Mouse (Mus musculus) forebrain, embryonic 14.5 days (tissue): Measurements from ENCODE around the gene Cep295nl. TPM values are rescaled to one million over a fixed set of nuclear protein-coding genes. Genes with fewer than 3 reads are reported as not detected.

ENCODE experiments used
- ATAC-seq: fragments of 200-750 bp; cut with Nextera tagmentation; 2 replicates; pipeline ENCODE4 v1.8.0; 2017; ENCODE audit warnings: mild to moderate bottlenecking, moderate library complexity
- DNase-seq: peaks from one replicate; pipeline ENCODE4 v3.0.0-alpha.2; 2015; ENCODE audit warnings: low spot score
- H3K27ac ChIP-seq: fragments of 300-500 bp; sonication (generic); 2 replicates; pipeline ENCODE4 v1.5.1; 2014; ENCODE audit warnings: low read depth, mild to moderate bottlenecking, control low read depth, low read length, moderate library complexity
- H3K27me3 ChIP-seq: fragments of 300-500 bp; sonication (generic); replicated peaks from 2 replicates; pipeline ENCODE4 v1.6.1; 2014; ENCODE audit warnings: low read length, control low read depth, mixed read lengths; ENCODE audit not compliant: control insufficient read depth, insufficient read depth
- H3K36me3 ChIP-seq: fragments of 300-500 bp; sonication (generic); 2 replicates; pipeline ENCODE4 v1.6.1; 2014; ENCODE audit warnings: low read length, control low read depth; ENCODE audit not compliant: control insufficient read depth, insufficient read depth
- H3K4me1 ChIP-seq: fragments of 300-500 bp; sonication (generic); 2 replicates; pipeline ENCODE4 v1.6.1; 2014; ENCODE audit warnings: antibody characterized with exemption, low read length, control low read depth; ENCODE audit not compliant: control insufficient read depth, insufficient read depth
- H3K4me2 ChIP-seq: fragments of 300-500 bp; sonication (generic); 2 replicates; pipeline ENCODE4 v1.6.1; 2014; ENCODE audit warnings: mild to moderate bottlenecking, control low read depth, low read length
- H3K4me3 ChIP-seq: fragments of 300-500 bp; sonication (generic); 2 replicates; pipeline ENCODE4 v1.5.1; 2014; ENCODE audit warnings: low read depth, low read length, control low read depth
- H3K9ac ChIP-seq: fragments of 300-500 bp; sonication (generic); 2 replicates; pipeline ENCODE4 v1.6.1; 2014; ENCODE audit warnings: mild to moderate bottlenecking, low read length, control low read depth, moderate library complexity
- H3K9me3 ChIP-seq: fragments of 300-500 bp; sonication (generic); replicated peaks from 2 replicates; pipeline ENCODE4 v1.6.1; 2016; ENCODE audit warnings: low read length, control low read depth, mixed read lengths; ENCODE audit not compliant: control insufficient read depth
- WGBS: fragments of 180-500 bp; shearing (Covaris S2); extraction: QIAGEN DNeasy Blood & Tissue Kit; methylation state at CpG from one replicate; pipeline ENCODE4 v1.1.7; 2014; 5-methylcytosine and 5-hydroxymethylcytosine counted together
- polyA plus RNA-seq: library from polyadenylated mRNA; unstranded; fragments of >200 nt; fragmentation: Nextera tagmentation; extraction: Ambion mirVana; gene quantifications from 2 replicates; pipeline ENCODE4 v1.2.1, GENCODE M21; 2014

The Cep295nl gene
- polyA plus RNA-seq, 1 experiment from 2014 or later, result 0.11 TPM

DNA sequence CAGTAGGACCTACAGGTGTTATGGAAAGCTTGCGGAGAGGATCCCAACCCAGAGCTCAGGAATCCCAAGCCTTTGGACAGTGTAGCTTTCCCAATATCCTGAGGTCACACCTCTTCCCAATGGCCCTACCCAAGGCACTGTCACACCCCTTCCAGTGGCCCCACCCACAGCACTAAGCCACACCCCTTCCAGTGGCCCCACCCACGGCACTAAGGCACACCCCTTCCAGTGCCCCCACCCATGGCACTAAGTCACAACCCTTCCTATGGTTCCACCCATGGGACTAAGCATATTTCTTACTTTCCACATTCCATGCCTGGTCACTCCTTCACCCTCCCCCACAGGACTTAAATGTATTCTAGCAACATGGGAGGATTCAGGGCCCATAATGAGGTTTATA lies 43.5 kb downstream of the Cep295nl start:
- Histone ChIP-seq H3K36me3 (peaks cover 13% of the 10 kb centered on the region), H3K27me3 (no peaks in the 10 kb centered on the region), H3K4me2 (no peak overlapping the region), H3K4me1 (no peaks in the 10 kb centered on the region), H3K4me3 (no peak overlapping the region), H3K9ac (no peak overlapping the region), H3K27ac (no peak overlapping the region), H3K9me3 (no peaks in the 10 kb centered on the region)
- DNase-seq (no peak), ATAC-seq (no peak)
- WGBS, result 78% methylated on average over 2 of the region's 2 CpGs

DNA sequence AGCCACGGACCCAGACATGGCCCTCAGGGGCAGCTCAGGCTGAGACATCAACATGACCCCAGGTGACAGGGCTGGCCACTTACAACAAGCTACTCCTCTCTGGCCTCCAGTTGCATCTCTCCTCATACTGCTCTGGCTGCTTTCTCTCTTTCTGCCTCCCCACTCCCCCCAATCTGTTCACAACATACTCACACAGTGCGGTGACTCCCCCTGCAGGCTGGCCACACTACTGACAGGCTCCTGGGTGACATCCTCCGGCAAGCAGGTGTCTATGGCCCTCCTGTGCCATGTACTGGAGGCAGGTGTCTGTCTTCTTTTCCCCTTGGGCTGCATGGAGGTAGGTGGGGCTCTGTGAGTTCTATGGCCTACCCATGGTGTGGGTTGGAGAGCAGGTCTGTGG lies 44.3 kb downstream of the Cep295nl start:
- H3K27me3 ChIP-seq, result no peaks in the 10 kb centered on the region
- WGBS, result 86% methylated on average over 3 of the region's 3 CpGs
- ATAC-seq, result no peak

DNA sequence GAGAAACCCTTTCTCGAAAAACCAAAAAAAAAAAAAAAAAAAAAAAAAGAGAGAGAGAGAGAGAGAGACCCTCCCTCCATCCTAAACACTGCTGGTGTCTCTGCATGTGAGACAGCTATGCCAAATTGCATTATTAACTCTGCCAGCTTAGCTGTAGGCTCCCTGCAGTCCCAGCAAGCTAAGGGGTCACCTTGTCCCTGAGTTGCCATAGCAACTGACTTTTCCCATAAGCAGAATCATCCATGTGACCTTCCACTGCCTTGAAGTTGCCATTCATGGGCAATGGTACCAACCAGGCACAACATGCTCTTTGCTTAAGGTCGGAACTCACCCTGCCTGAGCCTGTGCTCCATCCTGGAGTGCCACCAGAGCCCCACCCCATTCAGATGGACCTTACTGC lies 47.3 kb downstream of the Cep295nl start:
- H3K27me3 ChIP-seq, result no peaks in the 10 kb centered on the region
- no peak overlapping the region for H3K4me3 ChIP-seq
- H3K4me2 ChIP-seq, result no peak overlapping the region
- DNase-seq, result peak; percentile 24
- ATAC-seq, result no peak
- H3K9me3 ChIP-seq, result no peaks in the 10 kb centered on the region
- no peak overlapping the region for H3K9ac ChIP-seq
- H3K27ac ChIP-seq, result no peak overlapping the region
- H3K4me1 ChIP-seq, result peaks cover 6% of the 10 kb centered on the region; the same call in 1 of the 2 replicates
- 71% methylated on average over 2 of the region's 2 CpGs for WGBS
- H3K36me3 ChIP-seq, result no peaks in the 10 kb centered on the region

More for the DNA sequence above, 44.3 kb downstream of the Cep295nl start:
- Histone ChIP-seq H3K4me2 (no peak overlapping the region), H3K4me1 (no peaks in the 10 kb centered on the region), H3K27ac (no peak overlapping the region), H3K9ac (no peak overlapping the region), H3K4me3 (no peak overlapping the region), H3K36me3 (peaks cover 6% of the 10 kb centered on the region), H3K9me3 (no peaks in the 10 kb centered on the region)
- DNase-seq, result no peak

DNA sequence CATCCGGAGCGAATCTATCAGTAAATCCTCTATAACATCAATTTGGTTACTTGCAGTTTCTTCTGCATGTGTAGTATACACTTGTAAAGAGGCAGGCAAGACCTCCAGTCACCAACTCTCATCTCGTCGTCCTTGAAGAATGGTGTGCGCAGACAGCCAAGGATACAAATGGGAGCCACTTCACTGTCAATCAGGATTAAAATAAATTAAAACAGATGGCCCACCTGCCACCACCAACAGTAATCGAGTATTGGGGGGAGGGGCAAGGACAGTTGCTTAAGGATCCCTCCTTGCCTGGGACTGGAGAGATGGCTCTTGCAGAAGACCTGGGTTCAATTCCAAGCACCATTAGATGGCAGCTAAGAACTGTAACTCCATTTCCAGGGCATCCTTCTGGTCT lies 49.6 kb downstream of the Cep295nl start:
- Histone ChIP-seq H3K9ac (no peak overlapping the region), H3K4me2 (no peak overlapping the region), H3K4me3 (no peak overlapping the region), H3K36me3 (peaks cover 1% of the 10 kb centered on the region), H3K9me3 (no peaks in the 10 kb centered on the region), H3K4me1 (peaks cover 14% of the 10 kb centered on the region), H3K27me3 (no peaks in the 10 kb centered on the region), H3K27ac (no peak overlapping the region)
- DNase-seq, result no peak
- ATAC-seq, result no peak
- 53% methylated on average over 6 of the region's 6 CpGs for WGBS

DNA sequence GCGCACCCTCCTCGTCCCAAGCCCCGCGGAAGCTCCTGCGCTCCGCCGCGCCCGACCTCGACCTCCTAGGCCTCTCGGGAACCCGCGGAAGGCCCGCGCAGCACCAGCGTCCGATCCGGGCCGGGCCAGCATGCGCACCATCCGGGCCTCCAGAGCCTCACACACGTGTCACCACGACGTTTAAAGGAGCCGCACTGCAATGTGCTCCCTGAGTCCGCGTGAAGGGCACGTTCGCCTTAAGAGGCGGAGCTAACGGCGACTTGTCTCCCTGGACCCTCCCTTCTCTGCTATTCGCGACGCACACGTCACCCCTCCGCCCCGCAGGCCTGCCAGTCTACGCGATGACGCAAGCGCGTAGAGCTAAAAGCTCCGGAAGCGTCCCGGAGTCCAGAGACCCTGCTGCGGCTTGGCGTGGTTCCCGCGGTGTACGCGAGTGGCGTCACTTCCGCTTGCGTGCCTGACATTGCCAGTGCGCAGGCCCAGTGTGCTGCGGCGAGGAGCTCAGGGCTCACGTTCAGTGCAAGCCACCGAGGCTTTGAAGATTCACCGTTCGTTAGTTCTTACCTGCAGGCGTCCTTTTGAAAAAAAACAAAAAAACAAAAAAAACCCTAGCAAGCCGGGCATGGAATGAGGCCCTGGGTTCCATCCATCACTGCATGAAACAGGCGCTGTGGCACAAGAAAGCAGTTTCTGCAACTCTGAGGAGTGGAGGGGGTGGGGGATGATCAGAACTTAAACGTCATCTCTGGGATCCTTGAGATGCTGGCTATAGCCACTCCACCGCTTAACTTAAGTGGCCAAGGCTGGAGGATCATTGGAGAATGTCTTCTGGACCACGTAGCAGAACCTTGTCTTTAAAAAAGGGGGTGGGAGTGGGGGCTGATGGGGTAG lies 52.1 kb downstream of the Cep295nl start, which contains the start of gene Usp36:
Gene Usp36 (minus strand): TSS at position 246 of the 891 bp plus-strand sequence.
- WGBS, result under 1% methylated on average over 68 of the region's 68 CpGs

DNA sequence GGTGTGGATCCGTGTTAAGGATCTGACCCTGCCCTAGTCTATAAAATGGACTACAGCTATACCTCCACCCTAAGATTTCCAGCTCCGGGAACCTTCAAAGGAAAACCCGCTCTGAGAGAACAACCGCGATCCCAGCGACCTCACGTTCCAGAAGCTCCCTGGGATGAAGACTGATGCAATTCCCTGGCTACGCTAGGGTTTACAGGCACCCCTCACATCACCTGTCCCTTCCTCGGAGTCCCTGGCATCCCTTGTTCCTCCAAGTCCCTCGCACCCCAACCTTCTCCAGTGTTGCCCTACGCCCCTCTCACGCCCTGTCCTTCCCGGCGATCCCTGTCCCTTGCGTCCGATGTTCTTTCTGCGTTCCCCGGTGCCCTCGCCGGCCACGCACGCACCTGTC lies 52.7 kb downstream of the Cep295nl start:
- no peak for ATAC-seq
- H3K9ac ChIP-seq, result peak overlapping the region; percentile 67
- H3K4me2 ChIP-seq, result peak overlapping the region; percentile 68
- H3K36me3 ChIP-seq, result peaks cover 32% of the 10 kb centered on the region
- H3K27me3 ChIP-seq, result no peaks in the 10 kb centered on the region
- no peak for DNase-seq
- WGBS, result 0% methylated on average over 22 of the region's 22 CpGs
- no peaks in the 10 kb centered on the region for H3K9me3 ChIP-seq
- H3K27ac ChIP-seq, result peak overlapping the region; percentile 61
- peaks cover 14% of the 10 kb centered on the region for H3K4me1 ChIP-seq
- H3K4me3 ChIP-seq, result peak overlapping the region; percentile 64

More for the DNA sequence above, 52.1 kb downstream of the Cep295nl start, which contains the start of gene Usp36:
- Histone ChIP-seq H3K36me3 (peaks cover 25% of the 10 kb centered on the region), H3K4me1 (peaks cover 14% of the 10 kb centered on the region), H3K27me3 (no peaks in the 10 kb centered on the region), H3K9me3 (no peaks in the 10 kb centered on the region), H3K4me2 (peak within 1 kb of the TSS; percentile 87), H3K9ac (peak within 1 kb of the TSS; percentile 72), H3K27ac (peak within 1 kb of the TSS; percentile 87), H3K4me3 (peak within 1 kb of the TSS; percentile 64)
- DNase-seq, result peak; percentile 100
- peak; percentile 99 for ATAC-seq

DNA sequence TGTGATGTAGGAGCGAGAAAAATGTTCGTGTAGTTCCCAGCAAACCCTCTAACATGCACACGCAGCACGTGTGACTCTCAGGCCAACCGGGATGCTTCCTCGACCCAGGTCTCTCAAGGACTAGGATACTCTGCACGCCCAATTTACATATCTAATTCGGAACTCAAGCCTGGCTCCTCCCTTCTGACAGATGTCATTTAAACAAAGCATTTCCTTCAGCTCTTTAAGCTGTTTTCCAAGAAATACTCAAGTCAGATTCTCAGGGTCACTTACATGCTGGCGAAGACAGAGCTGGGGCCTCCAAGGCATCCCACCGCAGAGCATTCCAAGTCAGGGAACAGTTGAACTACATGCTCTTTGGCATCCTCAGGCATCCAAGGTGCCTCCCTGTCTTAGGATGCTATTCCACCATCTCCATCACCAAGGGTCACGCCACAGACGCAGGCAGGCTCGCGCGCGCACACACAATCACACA lies 53.2 kb downstream of the Cep295nl start:
- H3K36me3 ChIP-seq, result peaks cover 36% of the 10 kb centered on the region
- no peaks in the 10 kb centered on the region for H3K9me3 ChIP-seq
- peak overlapping the region; percentile 64 for H3K4me3 ChIP-seq
- H3K9ac ChIP-seq, result peak overlapping the region; percentile 67
- H3K27me3 ChIP-seq, result no peaks in the 10 kb centered on the region
- H3K4me2 ChIP-seq, result peak overlapping the region; percentile 68
- DNase-seq (no peak), ATAC-seq (no peak)
- 2% methylated on average over 16 of the region's 16 CpGs for WGBS
- no peak overlapping the region for H3K27ac ChIP-seq
- H3K4me1 ChIP-seq, result peaks cover 14% of the 10 kb centered on the region

DNA sequence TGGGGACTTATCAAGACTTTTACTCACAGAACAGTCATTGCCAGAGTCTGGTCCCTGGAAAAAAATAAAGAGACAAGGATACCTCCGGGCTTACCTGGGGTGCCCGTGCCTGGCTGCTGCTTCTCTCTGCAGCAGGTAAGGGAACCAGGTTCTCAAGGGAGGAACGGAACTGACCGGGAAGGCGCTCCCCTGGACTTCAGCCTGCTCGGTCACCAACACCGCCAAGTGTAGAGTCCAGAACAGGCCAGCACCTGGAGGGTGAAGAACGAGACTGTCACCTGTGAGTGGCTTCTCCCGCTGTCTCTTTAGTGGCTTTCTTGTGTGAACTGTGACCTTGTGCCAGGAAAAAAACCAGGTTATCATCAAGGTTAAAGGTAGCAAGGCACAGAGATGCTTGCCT lies 54.7 kb downstream of the Cep295nl start:
- H3K4me3 ChIP-seq, result no peak overlapping the region
- H3K9ac ChIP-seq, result no peak overlapping the region
- H3K27ac ChIP-seq, result no peak overlapping the region
- 96% methylated on average over 9 of the region's 9 CpGs for WGBS
- no peak overlapping the region for H3K4me2 ChIP-seq
- DNase-seq (no peak), ATAC-seq (no peak)
- H3K9me3 ChIP-seq, result no peaks in the 10 kb centered on the region
- H3K4me1 ChIP-seq, result peaks cover 14% of the 10 kb centered on the region
- no peaks in the 10 kb centered on the region for H3K27me3 ChIP-seq
- H3K36me3 ChIP-seq, result peaks cover 51% of the 10 kb centered on the region

DNA sequence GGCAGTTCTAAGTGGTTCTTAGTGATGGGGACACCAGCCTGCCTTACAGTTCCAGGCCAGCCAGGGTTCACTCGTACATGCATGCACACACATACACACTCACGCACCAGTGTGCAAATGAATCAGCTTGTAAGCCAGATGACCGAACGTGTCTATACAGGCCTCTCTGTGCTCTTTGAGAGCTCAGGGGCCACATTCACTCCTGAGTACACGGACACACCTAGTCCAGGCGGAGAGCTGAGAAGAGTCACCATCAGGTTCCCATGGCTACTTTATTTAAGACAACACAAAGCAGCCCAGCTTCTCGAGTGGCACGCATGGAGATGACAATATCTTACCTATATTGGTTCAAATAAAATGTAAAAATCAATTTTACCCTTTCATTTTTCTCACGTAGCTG lies 55.9 kb downstream of the Cep295nl start:
- peaks cover 62% of the 10 kb centered on the region for H3K36me3 ChIP-seq
- no peak overlapping the region for H3K4me3 ChIP-seq
- no peaks in the 10 kb centered on the region for H3K27me3 ChIP-seq
- no peak overlapping the region for H3K27ac ChIP-seq
- H3K4me1 ChIP-seq, result peaks cover 14% of the 10 kb centered on the region
- no peaks in the 10 kb centered on the region for H3K9me3 ChIP-seq
- DNase-seq (no peak), ATAC-seq (no peak)
- 94% methylated on average over 9 of the region's 9 CpGs for WGBS
- H3K4me2 ChIP-seq, result no peak overlapping the region
- no peak overlapping the region for H3K9ac ChIP-seq
